Mouse (Mus musculus) forebrain, embryonic 16.5 days (tissue): ENCODE data around the gene Eef1a2. TPM values are rescaled to one million over a fixed set of nuclear protein-coding genes. Genes with fewer than 3 reads are reported as not detected.
"Not testable (repeated sequence)": the region's sequence is repeated elsewhere in the genome, so short reads cannot be mapped to it uniquely, and the experiment has no call there.

Source experiments
- ATAC-seq: fragments of 200-750 bp; cut with Nextera tagmentation; 2 replicates; pipeline ENCODE4 v1.8.0; 2017; ENCODE audit warnings: mild to moderate bottlenecking, moderate library complexity
- H3K27ac ChIP-seq: fragments of 300-500 bp; sonication (generic); 2 replicates; pipeline ENCODE4 v1.5.1; 2014; ENCODE audit warnings: low read length, control low read depth
- H3K27me3 ChIP-seq: fragments of 300-500 bp; sonication (generic); replicated peaks from 2 replicates; pipeline ENCODE4 v1.6.1; 2014; ENCODE audit warnings: low read length; ENCODE audit not compliant: control insufficient read depth, insufficient read depth
- H3K36me3 ChIP-seq: fragments of 300-500 bp; sonication (generic); 2 replicates; pipeline ENCODE4 v1.6.1; 2014; ENCODE audit not compliant: control insufficient read depth, insufficient read depth
- H3K4me1 ChIP-seq: fragments of 300-500 bp; sonication (generic); replicated peaks from 2 replicates; pipeline ENCODE4 v1.6.1; 2014; ENCODE audit warnings: low read length; ENCODE audit not compliant: control insufficient read depth, insufficient read depth
- H3K4me2 ChIP-seq: fragments of 300-500 bp; sonication (generic); 2 replicates; pipeline ENCODE4 v1.6.1; 2014; ENCODE audit warnings: mild to moderate bottlenecking, low read length, control low read depth
- H3K4me3 ChIP-seq: fragments of 300-500 bp; sonication (generic); replicated peaks from 2 replicates; pipeline ENCODE4 v1.5.1; 2014; ENCODE audit warnings: mild to moderate bottlenecking, low read length, control low read depth
- H3K9ac ChIP-seq: fragments of 300-500 bp; sonication (generic); replicated peaks from 2 replicates; pipeline ENCODE4 v1.6.1; 2014; ENCODE audit warnings: low read depth, low read length, control low read depth
- H3K9me3 ChIP-seq: fragments of 300-500 bp; sonication (generic); 2 replicates; pipeline ENCODE4 v1.6.1; 2016; ENCODE audit warnings: low read length; ENCODE audit not compliant: control insufficient read depth
- WGBS: fragments of 180-500 bp; shearing (Covaris S2); extraction: QIAGEN DNeasy Blood & Tissue Kit; methylation state at CpG from one replicate; pipeline ENCODE4 v1.1.7; 2014; 5-methylcytosine and 5-hydroxymethylcytosine counted together
- polyA plus RNA-seq: library from polyadenylated mRNA; unstranded; fragments of >200 nt; fragmentation: Nextera tagmentation; extraction: Ambion mirVana; gene quantifications from 2 replicates; pipeline ENCODE4 v1.2.1, GENCODE M21; 2015

Gene Eef1a2
- polyA plus RNA-seq, 1 experiment from 2014 or later: 5.7 TPM

GRCm38 (mm10) chr2:181191385-181191784 lies 34.6 kb upstream of the Eef1a2 start:
- not testable (repeated sequence) for H3K4me1 ChIP-seq, H3K27ac ChIP-seq, H3K9me3 ChIP-seq, H3K36me3 ChIP-seq, ATAC-seq, H3K27me3 ChIP-seq, H3K9ac ChIP-seq, H3K4me3 ChIP-seq, H3K4me2 ChIP-seq
- 76% methylated on average over 4 of the region's 4 CpGs for WGBS

GRCm38 (mm10) chr2:181189321-181189720 lies 32.5 kb upstream of the Eef1a2 start:
- WGBS: 98% methylated on average over 1 of the region's 1 CpGs

GRCm38 (mm10) chr2:181188681-181189080 lies 31.9 kb upstream of the Eef1a2 start:
- Histone ChIP-seq H3K4me2 (peak overlapping the region; percentile 55), H3K9me3 (no peaks in the 10 kb centered on the region), H3K27ac (peak overlapping the region; percentile 32; the same call in 1 of the 2 replicates), H3K4me1 (peaks cover 12% of the 10 kb centered on the region), H3K27me3 (no peaks in the 10 kb centered on the region), H3K36me3 (peaks cover 2% of the 10 kb centered on the region; the same call in 1 of the 2 replicates), H3K4me3 (peak overlapping the region; percentile 79), H3K9ac (peak overlapping the region; percentile 16; the same call in 1 of the 2 replicates)
- 85% methylated on average over 2 of the region's 2 CpGs for WGBS
- no peak for ATAC-seq

More at GRCm38 (mm10) chr2:181189321-181189720, 32.5 kb upstream of the Eef1a2 start:
- Histone ChIP-seq H3K4me3 (no peak overlapping the region), H3K9ac (no peak overlapping the region), H3K36me3 (peaks cover 2% of the 10 kb centered on the region; the same call in 1 of the 2 replicates), H3K27me3 (no peaks in the 10 kb centered on the region), H3K4me2 (no peak overlapping the region), H3K4me1 (peaks cover 12% of the 10 kb centered on the region), H3K9me3 (no peaks in the 10 kb centered on the region), H3K27ac (no peak overlapping the region)
- ATAC-seq: no peak

- WGBS: under 1% methylated on average over 63 of the region's 64 CpGs
- no peaks in the 10 kb centered on the region for H3K9me3 ChIP-seq
- peaks cover 12% of the 10 kb centered on the region for H3K4me1 ChIP-seq
- peak within 1 kb of the TSS; percentile 79 for H3K4me3 ChIP-seq
- H3K27ac ChIP-seq: peak within 1 kb of the TSS; percentile 93
- H3K36me3 ChIP-seq: peaks cover 2% of the 10 kb centered on the region; the same call in 1 of the 2 replicates
- H3K27me3 ChIP-seq: no peaks in the 10 kb centered on the region
- ATAC-seq: peak; percentile 96
- H3K4me2 ChIP-seq: peak within 1 kb of the TSS; percentile 55
- H3K9ac ChIP-seq: peak within 1 kb of the TSS; percentile 97
Measured at GRCm38 (mm10) chr2:181187121-181188000, 30.5 kb upstream of the Eef1a2 start, which contains the start of gene Ppdpf. Ppdpf (plus strand) TSS chr2:181187247.

- Histone ChIP-seq H3K27ac (peak overlapping the region; percentile 93), H3K36me3 (peaks cover 2% of the 10 kb centered on the region; the same call in 1 of the 2 replicates), H3K9ac (peak overlapping the region; percentile 97), H3K9me3 (no peaks in the 10 kb centered on the region), H3K27me3 (no peaks in the 10 kb centered on the region), H3K4me2 (peak overlapping the region; percentile 55), H3K4me1 (peaks cover 12% of the 10 kb centered on the region), H3K4me3 (peak overlapping the region; percentile 79)
- peak; percentile 87 for ATAC-seq
- WGBS: under 1% methylated on average over 14 of the region's 14 CpGs
Measured at GRCm38 (mm10) chr2:181186635-181187034, 29.8 kb upstream of the Eef1a2 start.

- no peak overlapping the region for H3K4me2 ChIP-seq
- no peak overlapping the region for H3K27ac ChIP-seq
- H3K27me3 ChIP-seq: no peaks in the 10 kb centered on the region
- no peak overlapping the region for H3K9ac ChIP-seq
- H3K4me3 ChIP-seq: no peak overlapping the region
- WGBS: 83% methylated on average over 6 of the region's 6 CpGs
- no peak for ATAC-seq
- H3K4me1 ChIP-seq: no peaks in the 10 kb centered on the region
- no peaks in the 10 kb centered on the region for H3K9me3 ChIP-seq
- H3K36me3 ChIP-seq: no peaks in the 10 kb centered on the region
Measured at GRCm38 (mm10) chr2:181180898-181181297, 24.1 kb upstream of the Eef1a2 start.

GRCm38 (mm10) chr2:181178471-181178870 lies 21.7 kb upstream of the Eef1a2 start:
- H3K27me3 ChIP-seq: no peaks in the 10 kb centered on the region
- no peak for ATAC-seq
- no peak overlapping the region for H3K4me2 ChIP-seq
- H3K36me3 ChIP-seq: no peaks in the 10 kb centered on the region
- no peak overlapping the region for H3K27ac ChIP-seq
- no peak overlapping the region for H3K9ac ChIP-seq
- no peaks in the 10 kb centered on the region for H3K9me3 ChIP-seq
- H3K4me1 ChIP-seq: no peaks in the 10 kb centered on the region
- H3K4me3 ChIP-seq: no peak overlapping the region
- 89% methylated on average over 5 of the region's 5 CpGs for WGBS

- WGBS: 79% methylated on average over 3 of the region's 3 CpGs
- H3K9me3 ChIP-seq: no peaks in the 10 kb centered on the region
- H3K27ac ChIP-seq: no peak overlapping the region
- no peak for ATAC-seq
- H3K4me3 ChIP-seq: no peak overlapping the region
- H3K27me3 ChIP-seq: no peaks in the 10 kb centered on the region
- H3K9ac ChIP-seq: no peak overlapping the region
- H3K4me1 ChIP-seq: no peaks in the 10 kb centered on the region
- H3K36me3 ChIP-seq: no peaks in the 10 kb centered on the region
- H3K4me2 ChIP-seq: no peak overlapping the region
Measured at GRCm38 (mm10) chr2:181178015-181178414, 21.2 kb upstream of the Eef1a2 start.

- H3K27ac ChIP-seq: no peak overlapping the region
- WGBS: 89% methylated on average over 3 of the region's 3 CpGs
- H3K9ac ChIP-seq: no peak overlapping the region
- H3K4me3 ChIP-seq: no peak overlapping the region
- no peaks in the 10 kb centered on the region for H3K27me3 ChIP-seq
- no peaks in the 10 kb centered on the region for H3K36me3 ChIP-seq
- H3K9me3 ChIP-seq: no peaks in the 10 kb centered on the region
- H3K4me2 ChIP-seq: no peak overlapping the region
- H3K4me1 ChIP-seq: no peaks in the 10 kb centered on the region
- no peak for ATAC-seq
Measured at GRCm38 (mm10) chr2:181174646-181175045, 17.8 kb upstream of the Eef1a2 start.
